Mouse (Mus musculus): ENCODE data around the gene Rps6ka4.

Rps6ka4 gene

GRCm38 (mm10) chr19:6840475-6841291 lies at the start of gene Rps6ka4:
Gene Rps6ka4 (minus strand): TSS chr19:6840636.
- peak; percentile 70 for DNase-seq (ENCODE audit: low read depth, low spot score)

GRCm38 (mm10) chr19:6877965-6878364 lies 37.5 kb upstream of the Rps6ka4 start:
- no peak for DNase-seq (ENCODE audit: low read depth, low spot score)

- no peak for DNase-seq (ENCODE audit: low read depth, low spot score)
Measured at GRCm38 (mm10) chr19:6876799-6877198, 36.4 kb upstream of the Rps6ka4 start.

- no peak for DNase-seq (ENCODE audit: low read depth, low spot score)
Measured at GRCm38 (mm10) chr19:6875834-6876233, 35.4 kb upstream of the Rps6ka4 start.

- DNase-seq (ENCODE audit: low read depth, low spot score): no peak
Measured at GRCm38 (mm10) chr19:6874257-6874656, 33.8 kb upstream of the Rps6ka4 start.

- DNase-seq (ENCODE audit: low read depth, low spot score): no peak
Measured at GRCm38 (mm10) chr19:6872701-6873100, 32.3 kb upstream of the Rps6ka4 start.

GRCm38 (mm10) chr19:6871574-6872271 lies 31.3 kb upstream of the Rps6ka4 start:
- DNase-seq (ENCODE audit: low read depth, low spot score): peak; percentile 63

GRCm38 (mm10) chr19:6869355-6869754 lies 28.9 kb upstream of the Rps6ka4 start:
- peak; percentile 79 for DNase-seq (ENCODE audit: low read depth, low spot score)

GRCm38 (mm10) chr19:6861451-6861850 lies 21.0 kb upstream of the Rps6ka4 start:
- DNase-seq (ENCODE audit: low read depth, low spot score): no peak

- DNase-seq (ENCODE audit: low read depth, low spot score): no peak
Measured at GRCm38 (mm10) chr19:6860706-6861105, 20.3 kb upstream of the Rps6ka4 start.

GRCm38 (mm10) chr19:6859971-6860370 lies 19.5 kb upstream of the Rps6ka4 start:
- DNase-seq (ENCODE audit: low read depth, low spot score): no peak

- no peak for DNase-seq (ENCODE audit: low read depth, low spot score)
Measured at GRCm38 (mm10) chr19:6859032-6859651, 18.7 kb upstream of the Rps6ka4 start.

- peak; percentile 86 for DNase-seq (ENCODE audit: low read depth, low spot score)
Measured at GRCm38 (mm10) chr19:6858031-6858430, 17.6 kb upstream of the Rps6ka4 start, which contains the start of gene Ccdc88b. Gene Ccdc88b (minus strand): TSS chr19:6858211.

- peak; percentile 40 for DNase-seq (ENCODE audit: low read depth, low spot score)
Measured at GRCm38 (mm10) chr19:6857391-6858005, 17.1 kb upstream of the Rps6ka4 start.

GRCm38 (mm10) chr19:6857003-6857360 lies 16.5 kb upstream of the Rps6ka4 start:
- no peak for DNase-seq (ENCODE audit: low read depth, low spot score)

GRCm38 (mm10) chr19:6856281-6857002 lies 16.0 kb upstream of the Rps6ka4 start:
- peak; percentile 64 for DNase-seq (ENCODE audit: low read depth, low spot score)

- DNase-seq (ENCODE audit: low read depth, low spot score): no peak
Measured at GRCm38 (mm10) chr19:6855225-6856031, 15.0 kb upstream of the Rps6ka4 start.

GRCm38 (mm10) chr19:6854658-6855057 lies 14.2 kb upstream of the Rps6ka4 start:
- no peak for DNase-seq (ENCODE audit: low read depth, low spot score)

GRCm38 (mm10) chr19:6853903-6854302 lies 13.5 kb upstream of the Rps6ka4 start:
- no peak for DNase-seq (ENCODE audit: low read depth, low spot score)

Data from CD4-positive helper T cell, adult 2 months (primary cell).